Mouse (Mus musculus) layer of hippocampus, adult 9-11 months (tissue): ENCODE data around the gene Helq.

Experiments
- DNase-seq: peaks from one replicate; pipeline ENCODE4 v3.0.0; 2022

Helq gene

DNA sequence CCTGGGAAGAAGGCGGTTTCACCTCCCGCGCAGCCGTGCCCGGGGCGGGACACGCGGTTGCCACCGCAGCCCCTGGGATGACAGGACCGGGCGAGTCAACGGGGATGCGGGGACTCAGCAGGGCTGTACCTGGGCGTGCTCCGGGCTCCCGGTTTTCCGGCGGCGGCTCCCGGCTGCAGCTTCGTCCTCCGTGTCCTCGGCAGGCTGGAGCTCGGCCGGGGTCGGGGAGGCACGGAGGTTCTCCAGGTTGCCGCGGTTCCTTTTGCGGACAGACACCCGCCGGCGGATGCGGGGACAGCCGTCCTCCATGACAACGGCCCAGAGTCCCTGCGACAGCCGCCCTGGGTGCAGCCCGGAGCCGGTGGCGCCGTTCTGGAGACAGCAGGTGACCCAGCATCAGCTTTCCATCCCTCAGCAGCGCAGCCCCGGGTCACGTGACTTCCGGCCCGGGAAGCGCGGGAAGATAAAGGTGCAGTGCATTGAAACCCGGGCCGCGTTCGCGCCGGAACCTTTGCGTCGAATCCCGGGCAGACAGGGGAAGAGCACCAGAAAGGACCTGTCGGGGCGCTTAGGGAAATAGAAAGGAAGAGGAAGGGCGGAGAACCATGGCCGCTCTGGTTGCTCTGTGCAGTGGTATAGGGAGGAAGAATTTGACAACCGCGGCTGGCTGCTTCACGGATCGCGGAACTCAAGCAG is at the start of gene Helq, which contains the start of gene Mrps18c:
Gene Helq (minus strand): TSS at position 434 of the 696 bp plus-strand sequence.
Gene Mrps18c (plus strand): TSS at position 463 of the 696 bp plus-strand sequence.
- DNase-seq: peak; percentile 93

DNA sequence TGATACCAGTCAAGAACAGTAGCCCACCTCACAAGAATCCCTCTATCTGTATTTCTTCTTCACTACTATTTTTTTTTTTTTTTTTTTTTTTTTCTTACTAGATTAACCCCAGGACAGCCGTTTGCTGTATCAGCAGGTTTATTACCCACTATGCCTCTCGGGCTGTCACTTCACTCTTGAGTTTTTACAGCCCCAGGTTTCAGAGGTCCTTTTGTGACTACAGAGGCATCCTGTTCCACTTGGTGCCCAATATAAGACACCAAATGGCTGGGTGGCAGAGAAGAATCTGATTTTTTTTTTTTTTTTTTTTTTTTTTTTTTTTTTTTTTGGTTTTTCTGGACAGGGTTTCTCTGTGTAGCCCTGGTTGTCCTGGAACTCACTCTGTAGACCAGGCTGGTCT is 48.7 kb upstream of the Helq start:
- DNase-seq: no peak

DNA sequence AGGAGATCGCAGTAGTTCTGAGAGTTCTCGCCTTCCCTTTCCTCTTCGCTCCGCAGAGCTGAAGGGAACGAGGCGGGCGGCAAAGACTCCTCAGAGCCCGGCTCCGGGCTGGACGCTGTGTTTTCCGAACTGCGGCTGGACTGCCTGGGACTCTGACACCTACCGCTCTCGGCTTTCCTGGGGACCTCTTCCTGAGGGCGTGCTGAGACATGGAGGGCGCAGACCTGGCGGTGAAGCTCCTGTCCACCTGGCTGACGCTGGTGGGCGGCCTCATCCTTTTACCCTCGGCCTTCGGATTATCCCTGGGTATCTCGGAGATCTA is 48.2 kb upstream of the Helq start:
- no peak for DNase-seq

DNA sequence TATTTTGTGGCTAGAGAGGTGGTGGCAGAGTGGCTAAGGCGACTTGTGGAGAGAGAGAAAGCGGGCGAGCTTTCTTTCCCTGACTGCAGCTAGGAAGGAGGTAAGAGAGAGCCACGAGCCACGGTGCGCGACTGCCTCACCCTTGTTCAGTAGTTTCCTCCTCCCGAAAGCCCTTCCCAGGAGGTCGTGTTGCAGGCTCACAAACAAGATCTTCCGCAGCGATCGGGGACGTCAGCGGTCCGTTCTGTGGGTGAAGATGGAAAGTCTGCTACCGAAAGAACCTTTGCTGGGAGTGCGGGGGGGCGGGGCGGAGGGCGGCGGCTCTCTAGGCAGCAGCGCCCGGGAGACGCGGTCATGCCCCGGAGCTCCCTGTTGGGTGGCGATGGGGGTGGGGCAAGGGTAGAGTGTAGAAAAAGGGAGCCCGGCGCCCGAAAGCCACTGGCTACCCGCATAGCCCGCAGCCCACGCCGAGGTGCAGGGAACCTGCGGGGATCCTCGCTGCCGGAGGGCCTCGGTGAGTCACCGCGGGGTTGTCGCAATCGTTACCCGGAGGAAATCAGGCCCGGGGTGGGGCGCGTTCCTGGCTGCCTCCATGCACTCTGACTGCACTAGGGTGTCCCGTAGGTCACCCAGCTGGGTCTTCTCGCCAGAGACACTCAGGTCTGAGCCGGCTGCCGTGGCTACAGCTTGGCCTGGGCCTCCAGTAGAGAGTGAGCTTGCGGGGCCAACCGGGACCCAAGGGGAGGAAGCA is 47.6 kb upstream of the Helq start:
- peak; percentile 27 for DNase-seq

- no peak for DNase-seq
Measured at GRCm38 (mm10) chr5:100845485-100845847, 47.1 kb upstream of the Helq start, which contains the start of gene Gpat3. Gene Gpat3, plus strand, starts transcription at chr5:100845713.

GRCm38 (mm10) chr5:100844485-100844884 is 46.1 kb upstream of the Helq start:
- DNase-seq: no peak

DNA sequence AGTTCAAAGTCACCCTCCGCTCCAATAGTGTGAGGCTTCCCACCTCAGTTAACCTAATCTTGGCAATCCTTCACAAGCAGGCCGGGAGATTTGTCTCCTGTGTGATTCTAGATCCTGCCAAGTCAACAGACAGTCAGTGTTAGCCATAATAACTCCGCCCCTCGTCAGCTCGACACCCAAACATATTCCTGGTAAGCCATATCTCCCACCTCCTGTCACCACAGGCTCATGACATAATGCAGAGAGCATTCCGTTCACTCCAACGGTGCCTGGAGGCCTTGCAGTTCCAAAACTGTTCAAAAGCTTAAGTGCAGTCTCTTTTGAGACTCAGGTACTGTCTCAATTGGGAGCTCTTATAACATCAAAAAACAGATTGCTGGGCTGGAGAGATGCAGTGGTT is 39.5 kb upstream of the Helq start:
- DNase-seq: no peak

GRCm38 (mm10) chr5:100835862-100836538 is 37.6 kb upstream of the Helq start:
- no peak for DNase-seq

- DNase-seq: no peak
Measured at GRCm38 (mm10) chr5:100833841-100834240, 35.4 kb upstream of the Helq start.

- no peak for DNase-seq
Measured at GRCm38 (mm10) chr5:100832680-100833079, 34.3 kb upstream of the Helq start.

- no peak for DNase-seq
Measured at GRCm38 (mm10) chr5:100828701-100829100, 30.3 kb upstream of the Helq start.

DNA sequence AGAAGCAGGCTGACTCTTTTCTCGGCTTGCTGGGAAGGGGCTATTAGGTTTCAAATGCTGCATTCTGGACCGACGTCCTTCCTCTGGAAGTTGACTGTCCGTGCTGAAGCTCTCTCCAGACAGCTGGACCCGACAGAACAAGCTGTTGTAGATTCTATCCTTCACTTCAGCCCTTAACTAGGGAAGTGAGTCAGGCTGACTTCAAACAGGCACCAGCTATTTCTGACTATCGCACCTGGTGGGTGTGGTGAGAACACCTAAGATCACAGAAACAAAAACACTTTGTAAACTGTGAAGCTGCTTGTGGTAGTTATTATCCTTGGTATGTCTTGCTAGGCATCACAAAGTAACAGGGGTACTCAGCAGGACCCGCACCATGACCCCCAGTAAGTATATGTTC is 28.1 kb upstream of the Helq start:
- no peak for DNase-seq

GRCm38 (mm10) chr5:100825975-100826374 is 27.6 kb upstream of the Helq start:
- no peak for DNase-seq

DNA sequence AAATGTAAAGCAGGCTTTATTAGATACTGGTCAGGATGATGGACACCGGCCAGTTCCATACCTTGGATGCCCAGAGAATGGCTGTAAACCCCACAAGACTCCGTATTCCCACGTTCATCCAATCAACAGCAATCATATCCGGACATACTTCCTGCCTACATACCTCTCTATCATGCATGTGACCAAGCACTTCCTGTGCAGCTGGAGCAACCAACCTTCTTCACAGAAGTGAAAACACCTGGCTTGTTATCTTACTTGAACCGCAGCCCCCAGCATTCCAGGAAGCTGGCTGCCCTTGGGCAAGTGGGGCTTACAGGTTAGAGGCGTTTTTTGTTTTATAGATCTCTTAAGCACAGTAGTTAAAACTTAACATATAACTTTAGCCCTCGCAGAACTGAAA is 24.4 kb upstream of the Helq start:
- no peak for DNase-seq

GRCm38 (mm10) chr5:100821375-100821774 is 23.0 kb upstream of the Helq start:
- DNase-seq: no peak

GRCm38 (mm10) chr5:100820483-100821184 is 22.2 kb upstream of the Helq start, which contains the start of gene Abraxas1:
Gene Abraxas1, minus strand, starts transcription at chr5:100820965.
- peak; percentile 83 for DNase-seq

DNA sequence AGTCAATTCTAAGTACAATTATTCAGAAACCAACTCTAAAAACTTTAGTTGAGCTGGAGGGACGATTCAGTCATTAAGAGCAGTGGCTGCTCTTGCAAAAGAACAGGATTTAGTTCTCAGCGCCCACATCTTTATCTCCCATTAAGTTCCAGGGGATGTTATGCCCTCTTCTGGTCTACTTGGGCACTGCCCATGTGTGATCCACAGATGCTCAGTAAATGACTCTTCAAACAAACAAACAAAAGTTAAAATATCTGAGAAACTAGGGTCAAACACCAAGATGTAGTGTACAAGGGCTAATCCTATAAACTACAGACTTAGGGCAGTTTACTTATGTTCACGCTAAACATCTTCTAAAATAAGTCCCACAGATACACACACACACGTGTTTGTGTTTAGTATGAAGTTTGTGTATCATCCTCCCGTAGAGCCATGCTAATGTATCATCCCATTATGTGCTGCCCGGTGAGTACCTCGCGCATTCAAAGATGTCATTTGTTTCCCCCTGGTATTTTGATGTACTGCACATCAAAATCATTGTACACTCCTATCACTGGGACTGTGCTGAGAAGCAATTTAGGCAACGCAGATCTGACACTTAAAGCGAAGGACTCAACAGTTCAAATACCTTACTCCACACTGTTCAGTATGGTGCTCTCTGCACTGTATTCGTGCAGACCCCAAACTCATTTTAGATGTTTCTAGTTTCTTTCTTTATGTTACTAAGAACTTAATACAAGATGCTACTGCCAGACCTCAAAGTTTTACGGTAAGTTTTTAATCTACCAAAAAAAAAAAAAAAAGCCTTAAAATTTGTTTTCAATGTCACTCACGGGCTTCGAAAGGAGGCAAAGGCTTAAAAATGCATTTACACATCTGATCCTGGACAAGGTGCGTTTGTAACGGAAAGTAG is 21.4 kb upstream of the Helq start:
- no peak for DNase-seq

GRCm38 (mm10) chr5:100818341-100818740 is 19.9 kb upstream of the Helq start:
- no peak for DNase-seq

DNA sequence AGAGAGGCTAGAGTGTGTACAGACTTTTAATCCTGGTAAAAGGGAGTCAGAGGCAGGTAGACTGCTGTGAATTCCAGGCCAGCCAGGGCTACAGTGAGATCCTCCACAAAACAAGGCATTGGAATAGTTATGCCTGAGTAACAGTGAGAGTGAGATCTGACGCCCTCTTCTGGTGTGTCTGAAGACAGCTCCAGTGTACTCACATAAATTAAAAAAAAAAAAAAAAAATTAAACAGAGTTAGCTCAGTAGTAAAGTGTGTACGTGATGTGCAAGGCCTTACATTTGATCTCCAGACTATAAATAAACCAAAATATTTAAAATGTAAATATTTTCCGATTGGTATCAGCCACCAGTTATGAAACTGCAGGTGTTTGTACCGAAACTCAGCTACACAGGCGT is 4.3 kb downstream of the Helq start:
- DNase-seq: no peak

- no peak for DNase-seq
Measured at GRCm38 (mm10) chr5:100792261-100792660, 6.1 kb downstream of the Helq start.

GRCm38 (mm10) chr5:100787527-100787926 is 10.9 kb downstream of the Helq start:
- no peak for DNase-seq

- DNase-seq: no peak
Measured at GRCm38 (mm10) chr5:100779002-100779401, 19.4 kb downstream of the Helq start.
